Mouse (Mus musculus) kidney, postnatal 25 days (tissue): ENCODE measurements around the gene Gper1.

Experiments used
- DNase-seq, 2 experiments: peaks; one replicate each; pipeline ENCODE4 v3.0.0; 2021; ENCODE audit warnings: mixed read lengths in 2 of 2

Gene Gper1

DNA sequence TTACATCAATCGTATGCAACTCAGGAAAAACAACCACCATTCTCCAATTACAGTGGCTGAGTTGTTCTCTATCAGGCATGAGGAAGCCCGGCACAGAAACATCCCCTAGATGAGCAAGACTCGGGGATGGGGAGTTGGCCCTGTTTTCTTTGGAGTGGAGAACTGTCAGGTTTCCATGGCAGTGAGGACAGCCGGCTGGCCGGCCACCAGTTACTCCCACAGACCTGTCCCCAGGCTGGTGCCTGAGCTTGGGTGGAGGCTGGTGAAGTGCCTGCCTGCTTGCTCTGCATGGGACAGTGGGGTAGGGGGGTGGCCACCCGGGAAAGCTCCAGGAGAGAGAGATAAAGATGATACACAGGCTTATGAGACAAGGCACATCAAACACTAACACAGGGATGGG, 25.1 kb downstream of the Gper1 start:
- no peak for DNase-seq

DNA sequence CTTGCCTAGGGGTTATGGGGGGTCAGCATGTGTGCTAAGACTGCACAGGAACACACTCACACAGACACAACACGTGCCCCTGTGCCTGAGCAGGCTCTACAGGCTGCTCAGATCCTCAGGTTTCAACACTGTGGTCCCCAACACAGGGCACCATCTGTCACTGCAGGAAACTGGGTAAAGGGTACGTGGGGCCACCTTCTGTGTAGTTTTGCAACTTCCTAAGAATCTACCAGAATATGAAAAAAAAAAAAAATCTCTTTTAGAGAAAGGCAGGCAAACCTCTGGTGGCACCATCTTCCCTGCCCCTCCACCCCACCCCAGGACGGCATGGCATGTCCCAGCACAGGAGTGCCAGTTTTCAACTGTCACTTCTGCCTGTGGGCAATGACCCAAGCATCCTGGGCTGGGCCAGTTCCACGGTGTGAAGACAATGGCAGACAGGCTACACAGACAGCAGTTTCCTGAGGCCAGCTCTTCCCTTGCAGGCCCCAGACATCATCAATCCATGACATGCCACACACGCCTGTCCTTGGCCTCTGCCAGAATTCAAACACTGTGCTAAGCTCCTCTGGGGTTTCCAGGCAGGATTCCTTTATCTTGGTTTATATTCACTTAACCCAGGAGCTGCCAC, 26.3 kb downstream of the Gper1 start:
- DNase-seq: peak; percentile 36 to 63

DNA sequence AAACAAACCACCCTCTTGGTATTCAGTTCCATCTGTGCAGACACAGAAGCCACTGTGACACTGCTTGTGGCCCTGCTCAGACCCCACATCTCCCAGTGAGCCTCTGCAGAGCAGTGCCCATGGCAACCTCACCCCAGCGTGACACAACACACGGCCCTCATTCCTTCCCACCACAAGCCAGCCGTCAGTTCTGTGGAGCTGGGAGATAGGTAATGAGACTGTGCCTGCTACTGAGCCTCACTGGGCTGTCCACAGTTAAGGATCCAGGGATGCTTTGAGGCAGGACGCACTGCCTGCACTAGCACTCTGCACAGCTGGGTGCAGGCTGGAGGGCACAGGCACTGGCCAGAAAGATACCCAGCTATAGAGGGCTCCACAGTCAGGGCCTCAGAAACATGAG, 27.0 kb downstream of the Gper1 start:
- DNase-seq: no peak

DNA sequence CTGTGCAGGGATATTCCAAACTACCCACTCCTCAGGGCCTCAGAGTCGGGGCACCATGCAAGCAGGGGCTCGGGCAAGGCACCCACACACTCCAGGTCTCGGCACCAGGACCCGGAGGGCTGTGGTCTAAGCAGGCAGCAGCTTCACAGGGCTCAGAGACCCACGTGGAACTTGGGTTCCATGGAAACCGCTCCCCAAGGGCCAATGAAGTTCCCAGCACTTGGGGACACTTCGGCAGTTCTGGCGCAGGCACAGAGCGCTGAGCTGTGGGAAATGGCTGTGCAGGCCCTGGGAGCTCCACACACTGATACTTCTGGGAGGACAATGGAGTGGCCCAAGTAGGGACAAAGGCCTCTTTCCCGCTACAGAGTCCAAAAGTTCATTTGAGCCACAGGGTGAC, 30.1 kb downstream of the Gper1 start:
- DNase-seq: no peak

DNA sequence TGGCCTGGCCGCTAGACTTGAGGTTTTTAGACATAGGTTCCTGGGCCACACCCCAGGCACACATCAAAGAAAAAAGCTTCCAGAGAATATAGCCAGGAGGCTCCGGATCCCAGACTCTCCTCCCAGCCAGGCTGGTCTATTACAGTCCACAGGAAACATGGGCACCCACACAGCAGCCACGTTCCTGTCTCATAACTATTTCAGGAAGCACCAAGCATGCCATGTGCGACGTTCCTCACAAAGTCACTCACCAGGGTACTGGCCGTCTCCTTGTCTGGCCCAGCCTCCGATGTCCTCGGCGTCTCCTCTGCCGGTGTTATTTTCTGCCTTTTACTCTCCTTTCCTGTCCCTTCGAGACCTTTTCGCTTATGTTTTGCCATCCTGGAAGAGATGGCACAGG, 32.2 kb downstream of the Gper1 start:
- no peak for DNase-seq

DNA sequence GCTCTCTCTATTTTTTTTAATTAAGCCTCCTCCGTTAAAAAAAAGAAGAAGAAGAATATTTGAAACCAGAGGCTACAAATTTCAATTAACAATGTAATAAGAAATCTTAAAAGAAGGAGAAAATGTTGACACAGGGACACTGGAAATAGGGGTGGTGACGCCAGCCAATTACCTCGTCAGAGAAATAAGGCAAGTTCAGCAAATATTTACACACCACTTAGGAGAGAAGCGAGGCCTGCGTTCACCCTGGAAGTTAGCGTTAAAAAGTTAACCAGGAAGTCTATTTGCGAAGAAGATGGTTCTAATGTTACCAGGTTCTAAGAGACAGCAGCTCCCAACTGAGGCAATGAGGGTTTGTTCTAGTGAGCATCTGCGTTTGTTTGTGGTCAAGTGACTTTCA, 34.3 kb downstream of the Gper1 start:
- no peak for DNase-seq

DNA sequence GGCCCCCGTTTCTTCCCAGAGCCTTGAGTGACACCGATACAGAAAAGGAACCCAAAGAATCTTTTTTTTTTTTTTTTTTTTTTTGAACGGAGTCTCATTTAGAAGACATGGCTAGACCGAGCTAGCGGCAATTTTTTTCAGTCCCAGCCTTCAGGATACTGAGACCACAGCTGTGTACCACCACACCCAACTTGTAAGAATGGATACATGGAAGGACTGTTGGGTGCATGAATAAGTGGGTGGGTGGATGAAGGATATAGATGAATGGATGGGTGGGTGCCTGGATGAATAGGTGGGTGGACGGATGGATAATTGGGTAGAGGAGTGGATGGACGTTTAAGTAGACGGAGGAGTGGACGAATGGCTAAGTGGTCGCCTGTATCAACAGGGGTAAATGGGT, 37.0 kb downstream of the Gper1 start:
- DNase-seq: no peak

DNA sequence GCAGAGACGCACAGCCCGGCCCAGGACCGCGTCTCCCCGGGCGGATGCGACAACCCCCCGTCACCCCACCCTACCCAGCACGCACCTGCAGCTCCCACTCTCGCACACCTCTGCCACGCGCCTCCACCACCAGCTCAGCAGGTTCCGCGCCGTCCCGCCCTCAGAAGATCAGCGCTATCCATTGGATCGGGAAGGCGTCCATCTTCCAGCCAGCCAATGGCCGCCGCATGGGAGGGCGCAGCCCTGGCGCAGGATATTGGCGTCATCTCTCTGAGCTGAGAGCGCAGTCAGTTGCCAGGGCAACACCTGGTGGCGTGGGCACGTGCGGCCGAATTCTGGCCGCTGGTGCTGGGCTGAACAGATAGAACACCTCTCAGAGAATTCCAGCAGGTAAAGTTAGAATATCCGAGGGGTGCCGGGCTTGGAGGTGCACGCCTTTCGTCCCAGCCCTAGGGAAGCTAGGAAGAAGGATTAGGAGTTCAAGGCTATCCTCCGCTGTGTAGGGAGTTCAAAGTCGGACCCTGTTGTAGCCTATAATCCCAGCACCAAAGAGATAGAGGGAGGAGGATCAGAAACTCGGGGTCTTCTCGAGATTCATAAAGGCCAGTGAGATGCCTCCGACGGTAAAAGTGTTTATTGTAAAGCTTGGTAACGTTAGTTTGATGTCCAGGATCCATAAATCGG, 37.6 kb downstream of the Gper1 start, which contains the start of gene 3110082I17Rik:
Gene 3110082I17Rik (minus strand): TSS at position 144 of the 684 bp plus-strand sequence.
- DNase-seq: peak; percentile 99

DNA sequence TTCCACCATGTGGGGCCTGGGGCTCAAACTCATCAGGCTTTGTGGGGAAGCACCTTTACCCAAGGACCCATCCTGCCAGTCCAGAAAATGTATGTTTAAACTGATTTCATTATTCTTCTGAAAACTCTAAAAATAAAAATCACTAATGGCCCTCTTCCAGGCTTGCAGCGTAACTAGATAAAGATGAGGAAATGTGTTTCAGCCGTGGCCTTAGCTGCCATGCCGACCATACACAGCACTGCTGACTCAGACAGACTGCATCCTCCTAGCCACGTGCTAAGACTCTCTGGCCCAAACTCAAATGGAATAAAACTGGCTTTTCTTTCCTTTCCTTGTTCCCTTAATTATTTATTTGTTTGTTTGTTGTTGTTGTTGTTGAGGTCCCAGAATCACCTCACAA, 41.9 kb downstream of the Gper1 start:
- no peak for DNase-seq

DNA sequence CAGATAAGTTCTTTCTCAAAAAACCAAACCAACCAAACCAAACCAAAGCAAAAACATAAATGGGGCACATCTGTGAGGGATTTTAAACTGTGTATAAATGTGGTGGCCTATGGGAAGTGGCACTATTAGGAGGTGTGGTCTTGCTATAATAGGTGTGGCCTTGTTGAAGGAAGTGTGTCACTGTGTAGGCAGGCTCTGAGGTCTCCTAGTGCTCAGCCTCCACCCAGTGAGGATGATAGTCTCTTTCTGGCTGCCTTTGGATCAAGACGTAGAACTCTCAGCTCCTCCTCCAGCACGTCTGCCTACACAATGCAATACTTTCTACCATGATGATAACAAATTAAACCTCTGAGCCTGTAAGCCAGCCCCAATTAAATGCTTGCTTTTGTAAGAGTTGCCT, 43.4 kb downstream of the Gper1 start:
- DNase-seq: no peak

DNA sequence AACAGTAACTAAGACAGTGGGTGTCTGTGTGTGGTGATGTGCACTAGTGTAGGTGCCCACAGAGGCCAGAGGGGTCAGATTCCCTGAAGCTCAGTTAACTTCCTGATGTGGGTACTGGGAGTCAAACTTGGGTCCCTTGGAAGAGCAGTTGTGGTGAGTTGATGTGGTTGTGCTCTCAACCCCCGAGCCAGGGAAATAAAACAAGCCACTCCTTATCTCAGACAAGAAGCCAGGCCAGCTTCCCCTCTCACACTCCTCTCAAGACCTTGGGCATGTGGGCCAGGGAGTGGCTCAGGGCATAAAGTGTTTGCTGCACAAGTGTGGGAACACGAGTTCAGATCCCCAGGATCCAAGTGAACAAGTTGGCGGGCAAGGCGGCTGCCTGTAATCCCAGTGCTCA, 43.9 kb downstream of the Gper1 start:
- no peak for DNase-seq

DNA sequence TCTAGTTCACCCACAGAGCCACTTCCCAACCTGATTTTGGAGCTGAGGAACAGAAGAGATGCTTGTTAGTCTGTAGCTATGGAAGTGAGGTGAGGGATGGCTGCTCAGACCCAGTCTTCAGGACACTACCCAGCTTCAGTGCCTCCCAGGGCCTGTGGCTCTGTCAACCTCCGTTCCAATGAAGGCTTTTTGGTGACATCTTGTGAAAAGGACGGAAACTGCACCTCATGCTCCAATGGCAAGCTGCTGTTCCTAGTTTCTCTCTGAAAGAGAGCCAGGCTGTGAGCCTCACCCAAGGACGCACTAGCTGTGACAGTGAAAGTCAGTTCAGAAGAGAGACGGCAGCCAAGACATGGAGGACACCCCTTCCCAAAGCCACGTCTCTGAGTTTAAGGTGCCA, 45.0 kb downstream of the Gper1 start:
- peak in 1 of 2 experiments; percentile 25 for DNase-seq

DNA sequence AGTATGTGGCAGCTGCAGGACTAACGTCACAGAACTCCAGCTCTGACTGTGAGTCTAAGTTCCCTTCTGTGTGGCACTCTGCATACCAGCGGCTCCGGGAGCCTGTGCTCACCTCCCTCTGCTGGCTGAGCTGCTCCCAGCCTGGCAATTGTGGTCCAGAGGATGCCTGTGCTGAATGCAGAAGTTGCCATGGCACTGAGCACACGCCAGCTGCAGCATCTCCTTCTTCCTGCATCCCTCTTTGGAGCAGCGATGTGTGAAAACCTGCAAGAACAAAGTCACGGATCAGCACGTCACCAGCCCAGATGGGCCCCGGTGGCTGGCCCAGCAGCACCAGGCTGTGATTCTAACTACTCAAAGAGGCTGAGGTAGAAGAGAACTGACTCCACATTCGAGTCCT, 51.8 kb downstream of the Gper1 start:
- DNase-seq: no peak
